Mouse (Mus musculus) liver, embryonic 14.5 days (tissue): Measurements from ENCODE around the gene Dppa1.

Source experiments
- CTCF ChIP-seq: IDR thresholded peaks from 2 replicates; pipeline ENCODE4 v1.5.1; 2016; ENCODE audit warnings: antibody characterized with exemption, low read depth, control low read depth
- EP300 ChIP-seq: IDR thresholded peaks from 2 replicates; pipeline ENCODE4 v1.6.1; 2016; ENCODE audit warnings: antibody characterized with exemption, low read depth

DNA sequence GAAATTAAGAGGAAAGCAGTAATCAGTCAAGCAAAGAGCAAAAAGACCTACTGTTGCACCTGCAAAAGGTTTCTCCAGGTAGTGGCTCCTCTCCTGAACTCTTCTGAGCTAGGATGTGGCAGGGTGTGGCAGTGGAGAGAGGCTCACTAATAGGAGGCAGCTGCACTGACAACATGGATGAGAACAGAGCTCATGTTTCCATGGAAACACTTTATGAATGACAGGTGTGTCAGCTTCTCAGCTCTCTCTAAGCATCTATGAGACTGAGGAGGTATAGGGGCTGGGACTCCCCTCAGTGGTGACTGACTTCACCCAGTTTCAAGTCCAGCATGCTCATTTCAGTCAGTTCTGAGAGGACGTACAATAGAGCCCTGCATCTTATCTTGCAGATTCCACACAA is 15.8 kb upstream of the Dppa1 start:
- TF ChIP-seq CTCF: no peak
- no peak for TF ChIP-seq EP300
